Mouse (Mus musculus) adrenal gland, adult (tissue): ENCODE data around the gene Alkbh4.
"Not testable (repeated sequence)": the region's sequence is repeated elsewhere in the genome, so short reads cannot be mapped to it uniquely, and the experiment has no call there.

Experiments used
- DNase-seq, 2 experiments: peaks; one replicate each; pipeline ENCODE4 v3.0.0; 2022 to 2023; ENCODE audit warnings: low spot score in 1 of 2; ENCODE audit not compliant: inconsistent age in 2 of 2

Gene Alkbh4

GRCm38 (mm10) chr5:136142746-136143145 lies 6.8 kb downstream of the Alkbh4 start:
- no peak for DNase-seq

GRCm38 (mm10) chr5:136143161-136143755 lies 7.3 kb downstream of the Alkbh4 start:
- no peak for DNase-seq

GRCm38 (mm10) chr5:136144606-136145430 lies 8.9 kb downstream of the Alkbh4 start:
- no peak for DNase-seq

- DNase-seq = peak in 1 of 2 experiments; percentile 21
Observed at GRCm38 (mm10) chr5:136146936-136147335, 11.0 kb downstream of the Alkbh4 start.

GRCm38 (mm10) chr5:136147704-136148103 lies 11.8 kb downstream of the Alkbh4 start:
- DNase-seq = no peak

- DNase-seq = peak in 1 of 2 experiments; percentile 22
Observed at GRCm38 (mm10) chr5:136149134-136149576, 13.2 kb downstream of the Alkbh4 start.

GRCm38 (mm10) chr5:136152365-136152764 lies 16.4 kb downstream of the Alkbh4 start:
- peak in 1 of 2 experiments; percentile 15 for DNase-seq

GRCm38 (mm10) chr5:136155399-136155798 lies 19.5 kb downstream of the Alkbh4 start:
- DNase-seq = no peak

- not testable (repeated sequence) for DNase-seq
Observed at GRCm38 (mm10) chr5:136160084-136160483, 24.1 kb downstream of the Alkbh4 start.

GRCm38 (mm10) chr5:136163807-136164474 lies 28.0 kb downstream of the Alkbh4 start:
- DNase-seq = no peak

- no peak for DNase-seq
Observed at GRCm38 (mm10) chr5:136165246-136165645, 29.3 kb downstream of the Alkbh4 start.

GRCm38 (mm10) chr5:136167296-136167695 lies 31.4 kb downstream of the Alkbh4 start:
- DNase-seq = no peak

GRCm38 (mm10) chr5:136168071-136168470 lies 32.1 kb downstream of the Alkbh4 start:
- DNase-seq = no peak

- DNase-seq = peak; percentile 21 to 65
Observed at GRCm38 (mm10) chr5:136169626-136170511, 33.9 kb downstream of the Alkbh4 start.

- peak; percentile 74 to 89 for DNase-seq
Observed at GRCm38 (mm10) chr5:136170512-136171362, 34.8 kb downstream of the Alkbh4 start, which contains the start of gene Orai2. TSS of gene Orai2 (minus strand) at chr5:136170713.

- DNase-seq = peak in 1 of 2 experiments; percentile 38
Observed at GRCm38 (mm10) chr5:136171363-136172341, 35.7 kb downstream of the Alkbh4 start.

- no peak for DNase-seq
Observed at GRCm38 (mm10) chr5:136172939-136173338, 37.0 kb downstream of the Alkbh4 start.
